Mouse (Mus musculus) liver (tissue): Measurements from ENCODE around the gene Pigyl.
"Not testable (repeated sequence)": the region's sequence is repeated elsewhere in the genome, so short reads cannot be mapped to it uniquely, and the experiment has no call there.

Source experiments
- DNase-seq: peaks from one replicate; pipeline ENCODE4 v3.0.0-alpha.2; 2020; ENCODE audit warnings: mixed read lengths

The Pigyl gene

DNA sequence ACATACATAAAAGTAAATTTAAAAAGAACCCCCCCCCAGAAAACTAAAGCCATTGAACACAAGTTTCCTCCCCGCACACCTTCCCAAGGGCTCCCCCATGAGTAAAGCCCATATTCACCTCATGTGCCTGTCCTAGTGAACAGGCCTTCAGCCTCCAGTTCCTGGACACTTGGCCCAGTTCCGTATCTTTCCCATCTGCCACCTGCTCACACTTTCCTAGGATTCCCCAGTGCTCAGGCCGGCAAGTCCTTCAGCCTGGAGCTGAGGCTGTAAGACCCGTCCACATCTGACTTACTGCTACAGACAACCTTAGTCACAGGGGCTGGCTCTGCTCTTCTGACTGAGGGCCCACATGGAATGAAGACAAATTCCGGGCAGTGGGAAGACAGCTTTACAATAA, 16.9 kb upstream of the Pigyl start:
- no peak for DNase-seq

DNA sequence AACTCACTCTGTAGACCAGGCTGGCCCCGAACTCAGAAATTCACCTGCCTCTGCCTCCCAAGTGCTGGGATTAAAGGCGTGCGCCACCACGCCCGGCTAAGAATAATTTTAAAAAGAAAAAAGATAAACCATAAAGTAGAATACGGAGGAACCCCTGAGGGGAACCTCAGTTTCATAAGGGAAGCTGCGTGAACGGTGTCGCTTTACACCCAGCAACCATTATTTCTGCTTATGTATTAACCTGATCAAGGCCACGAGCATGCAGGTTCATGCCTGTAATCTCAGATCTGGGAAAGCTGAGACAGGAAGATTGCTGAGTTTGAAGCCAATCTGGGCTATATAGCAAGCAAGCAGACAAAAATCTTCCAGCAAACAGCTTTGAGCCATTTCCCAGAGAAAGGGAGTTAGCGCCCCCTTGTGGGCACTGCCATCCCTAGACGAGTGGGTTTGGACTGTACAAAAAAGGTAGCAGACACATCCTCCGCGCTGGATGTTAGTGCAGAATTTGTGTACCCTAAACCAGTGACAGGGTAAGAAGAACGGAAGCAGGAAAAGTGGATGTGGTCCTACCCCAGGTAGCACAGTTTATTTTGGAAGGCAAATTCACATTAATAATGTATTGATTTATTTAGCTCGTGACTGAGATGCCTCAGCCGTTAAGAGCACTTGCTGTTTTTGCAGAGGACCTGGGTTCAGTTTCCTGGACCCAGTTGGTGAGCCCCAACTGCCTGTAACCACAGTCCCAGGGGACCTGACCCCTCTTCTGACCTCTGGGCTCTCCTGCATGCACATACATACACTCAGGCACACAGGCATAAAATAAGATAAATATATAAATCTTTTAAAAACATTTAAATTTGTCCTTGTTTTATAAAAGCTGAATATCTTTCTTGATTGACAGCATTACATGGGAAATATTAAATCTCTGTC, 13.3 kb upstream of the Pigyl start:
- peak; percentile 90 for DNase-seq

DNA sequence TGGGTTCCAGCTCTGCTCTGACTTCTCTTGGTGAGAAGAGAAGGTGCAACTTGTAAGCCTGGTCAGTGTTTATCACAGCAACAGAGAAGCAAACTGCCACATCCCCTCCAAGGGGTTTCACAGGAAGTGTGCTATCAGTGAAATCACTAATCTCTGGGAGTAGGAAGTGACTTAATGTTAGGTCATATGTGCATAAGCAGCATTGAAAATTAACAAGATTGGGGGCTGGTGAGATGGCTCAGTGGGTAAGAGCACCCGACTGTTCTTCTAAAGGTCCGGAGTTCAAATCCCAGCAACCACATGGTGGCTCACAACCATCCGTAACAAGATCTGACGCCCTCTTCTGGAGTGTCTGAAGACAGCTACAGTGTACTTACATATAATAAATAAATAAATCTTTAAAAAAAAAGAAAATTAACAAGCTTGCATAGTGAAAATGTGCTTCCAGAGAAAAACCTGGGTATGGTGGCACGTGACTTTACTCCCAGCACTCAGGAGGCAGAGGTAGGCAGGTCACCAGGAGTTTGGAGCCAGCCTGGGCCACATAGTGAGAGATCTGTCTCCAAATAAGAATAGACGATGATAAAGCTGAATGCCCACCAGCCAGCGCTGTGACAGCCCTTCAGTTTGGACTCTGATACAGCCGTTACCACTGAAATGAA, 12.2 kb upstream of the Pigyl start:
- no peak for DNase-seq

DNA sequence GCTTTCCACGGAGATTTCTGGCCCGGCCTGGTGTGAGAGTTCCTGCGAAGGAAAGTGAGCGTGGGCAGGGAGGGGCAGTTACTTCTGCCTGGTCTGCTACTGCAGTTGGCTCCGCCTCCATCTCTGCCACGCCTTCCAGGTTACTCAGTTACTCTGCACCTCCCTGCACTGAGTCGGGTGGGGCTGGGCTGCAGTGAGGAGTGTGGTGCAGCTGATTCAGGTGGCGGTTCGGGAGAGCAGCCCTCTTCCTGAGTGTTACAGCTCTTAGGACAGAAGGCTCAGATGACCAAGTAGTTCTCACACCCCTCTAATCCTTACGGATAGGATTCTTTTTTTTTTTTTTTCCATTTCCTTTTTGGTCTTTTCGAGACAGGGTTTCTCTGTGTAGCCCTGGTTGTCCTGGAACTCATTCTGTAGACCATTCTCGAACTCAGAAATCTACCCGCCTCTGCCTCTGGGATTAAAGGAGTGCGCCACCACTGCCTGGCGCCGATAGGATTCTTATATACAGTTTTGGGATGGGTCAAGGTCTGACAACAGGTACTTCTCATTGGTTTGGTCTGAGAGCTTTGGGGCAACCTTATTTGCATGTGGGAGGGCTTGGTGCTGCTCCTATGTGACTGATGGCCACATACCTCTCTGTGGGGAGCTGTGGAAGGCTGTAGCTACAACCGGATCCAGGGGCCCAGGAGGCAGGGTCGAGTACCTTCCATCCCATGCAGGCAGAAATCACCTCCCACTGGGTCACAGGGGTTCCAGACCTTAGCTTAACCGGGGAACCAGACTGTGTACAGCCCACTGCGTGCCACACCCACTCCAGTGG, 7.0 kb upstream of the Pigyl start:
- DNase-seq: peak; percentile 83

DNA sequence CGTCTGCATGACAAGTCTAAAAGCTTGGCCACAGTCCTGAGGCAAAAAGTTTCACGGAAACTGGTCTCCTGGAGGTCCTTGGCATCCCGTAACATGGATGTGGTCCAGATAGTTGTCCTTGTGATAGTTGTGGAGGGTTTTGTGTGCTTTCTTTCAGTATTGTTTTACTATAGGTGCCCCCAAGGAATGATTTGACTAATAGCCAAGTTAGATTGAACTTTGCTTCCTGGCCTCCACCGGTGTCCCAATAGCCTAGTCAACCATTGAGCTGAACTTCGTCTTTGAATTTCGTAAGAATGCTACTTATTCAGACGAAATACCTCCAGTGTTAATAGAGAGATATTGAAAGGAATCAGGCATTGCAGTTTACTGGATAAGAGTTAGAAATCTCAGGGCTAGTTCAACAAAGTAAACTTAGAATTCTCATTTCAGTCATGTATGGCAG, 6.4 kb upstream of the Pigyl start:
- DNase-seq: not testable (repeated sequence)

DNA sequence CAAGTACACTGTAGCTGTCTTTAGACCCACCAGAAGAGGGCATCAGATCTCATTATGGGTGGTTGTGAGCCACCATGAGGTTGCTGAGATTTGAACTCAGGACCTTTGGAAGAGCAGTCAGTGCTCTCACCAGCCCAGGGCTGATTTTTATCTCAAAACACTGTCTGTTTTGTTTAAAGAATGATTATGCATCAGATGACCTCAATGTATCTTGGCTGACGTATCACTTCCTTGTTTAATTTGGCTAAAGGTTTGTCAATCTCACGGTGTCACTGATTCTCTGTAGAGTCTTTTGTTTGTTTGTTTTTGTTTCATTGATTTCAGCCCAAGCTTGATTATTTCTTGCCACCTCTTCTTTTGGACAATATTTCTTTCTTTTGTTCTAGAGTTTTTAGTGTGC, 5.7 kb upstream of the Pigyl start:
- DNase-seq: no peak

DNA sequence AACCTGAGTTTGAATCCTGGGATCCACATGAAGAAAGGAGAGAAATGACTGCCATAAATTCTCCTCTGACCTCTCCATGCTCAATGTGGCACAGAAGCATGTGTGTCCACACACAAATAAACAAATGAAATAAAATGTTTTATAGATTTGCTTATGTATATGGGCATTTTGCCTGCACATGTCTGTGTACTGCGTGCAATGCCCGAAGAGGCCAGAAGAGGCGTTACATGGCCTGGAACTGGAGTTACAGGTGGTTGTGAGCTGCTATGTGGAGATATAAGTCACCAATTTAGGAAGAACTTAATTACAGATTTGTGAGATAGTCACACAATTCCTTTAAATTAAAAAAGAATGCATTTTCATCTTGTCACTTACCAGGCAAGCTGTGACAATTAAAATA, 2.8 kb upstream of the Pigyl start:
- DNase-seq: no peak

DNA sequence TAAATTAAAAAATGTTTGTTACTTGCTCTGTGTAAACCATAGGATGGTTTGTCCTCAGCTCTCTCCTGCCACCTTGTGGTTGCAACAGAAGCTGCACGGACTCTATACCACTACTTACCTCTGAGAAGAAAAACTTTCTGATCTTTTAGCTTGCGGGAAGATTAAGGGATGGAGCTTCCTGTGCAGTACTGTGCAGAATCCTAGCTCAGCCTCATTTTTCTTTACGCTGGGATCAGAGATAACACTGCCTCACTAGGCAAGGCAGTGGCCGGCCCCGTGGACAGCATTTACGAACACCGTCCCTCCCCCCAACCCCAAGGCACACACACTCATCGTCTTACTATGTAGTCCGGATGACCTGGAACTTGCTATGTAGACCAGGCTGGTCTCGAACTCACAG, 1.0 kb upstream of the Pigyl start:
- DNase-seq: peak; percentile 76

DNA sequence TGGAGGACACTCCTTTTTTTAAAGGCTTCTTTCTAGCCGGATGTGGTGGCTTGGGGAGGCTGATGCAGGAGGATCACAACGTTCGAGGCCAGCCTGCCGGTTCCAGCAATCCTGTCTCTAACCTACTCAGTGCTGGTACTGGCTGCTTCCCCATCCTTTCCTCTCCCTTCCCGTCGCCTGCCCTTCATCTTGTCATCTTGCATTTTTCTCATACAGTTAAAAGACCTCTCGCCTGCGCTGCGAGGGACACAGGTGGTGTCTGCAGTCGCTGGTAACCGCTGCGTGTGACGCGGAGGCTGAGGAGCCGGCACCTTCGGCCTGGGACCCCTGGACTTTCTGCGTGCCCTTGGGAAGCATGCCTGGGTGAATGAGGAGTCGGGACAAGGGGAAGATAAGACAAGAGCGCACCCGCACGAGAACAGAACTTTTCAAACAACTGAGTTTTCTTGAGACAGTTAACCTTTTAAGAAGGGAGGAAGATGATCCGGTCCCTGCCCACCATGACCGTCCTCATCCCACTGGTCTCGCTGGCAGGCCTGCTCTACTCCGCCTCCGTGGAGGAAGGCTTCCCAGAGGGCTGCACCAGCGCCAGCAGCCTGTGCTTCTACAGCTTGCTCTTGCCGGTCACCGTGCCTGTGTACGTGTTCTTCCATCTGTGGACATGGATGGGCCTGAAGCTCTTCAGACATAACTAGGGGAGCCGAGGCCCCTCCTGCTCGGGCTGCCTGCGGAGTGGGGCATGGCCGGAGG, 1.0 kb downstream of the Pigyl start:
- no peak for DNase-seq

DNA sequence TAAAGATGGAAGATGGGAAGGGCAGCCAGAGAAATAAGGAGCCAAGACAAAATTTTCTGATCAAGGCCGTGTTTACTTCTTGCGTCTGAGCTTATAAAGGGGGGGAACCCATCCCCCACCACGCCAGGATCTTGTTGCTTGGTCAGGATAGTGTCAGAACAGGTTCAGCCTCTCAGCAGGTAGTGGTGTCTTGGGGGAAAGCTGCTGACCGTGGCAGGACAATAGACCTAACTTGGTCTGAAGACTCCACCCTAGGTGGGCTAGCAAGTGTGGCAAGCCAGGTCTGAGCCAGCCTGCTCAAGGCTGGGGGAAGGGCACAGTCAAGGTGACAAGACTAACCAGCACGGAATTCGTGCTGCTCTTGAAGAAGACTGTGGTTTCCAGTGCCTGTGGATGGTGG, 4.7 kb downstream of the Pigyl start:
- no peak for DNase-seq

DNA sequence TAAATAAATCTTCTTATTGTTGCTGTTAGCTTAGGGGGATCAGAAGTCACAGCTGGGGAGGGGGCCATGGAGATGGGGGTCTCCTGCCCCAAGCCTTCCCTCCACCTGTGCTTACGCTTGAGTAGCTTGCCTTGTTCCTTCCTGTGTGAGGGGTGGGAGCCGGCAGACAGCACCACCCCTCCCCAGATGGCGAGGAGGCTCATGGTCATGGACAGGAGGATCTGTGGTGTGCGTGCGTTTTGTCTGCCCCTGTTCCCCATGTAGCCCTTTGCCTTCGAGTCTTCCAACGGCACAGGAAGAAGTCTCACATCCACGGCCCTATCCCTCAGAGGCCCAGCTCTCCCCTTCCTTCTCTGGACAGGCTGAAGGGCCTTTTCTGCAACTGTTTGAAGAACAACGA, 5.7 kb downstream of the Pigyl start:
- DNase-seq: no peak

DNA sequence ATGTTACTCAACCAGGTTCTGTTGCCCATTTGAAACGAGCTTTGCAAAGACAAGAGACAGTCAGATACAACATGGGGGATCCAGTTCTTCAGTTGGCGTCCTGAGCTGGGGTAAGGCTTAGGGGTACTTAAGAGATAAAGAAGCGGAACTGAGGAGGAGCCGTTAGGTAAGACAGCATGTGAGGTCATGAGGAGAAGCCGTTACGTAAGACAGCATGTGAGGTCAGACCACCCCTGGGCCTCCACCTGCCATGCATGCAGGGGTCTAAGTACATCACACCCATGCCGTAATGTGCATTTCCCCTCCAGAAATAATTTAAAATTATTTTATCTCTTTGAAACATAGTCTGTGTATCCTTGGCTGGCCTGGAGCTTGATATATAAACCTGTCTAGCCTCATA, 6.3 kb downstream of the Pigyl start:
- no peak for DNase-seq

DNA sequence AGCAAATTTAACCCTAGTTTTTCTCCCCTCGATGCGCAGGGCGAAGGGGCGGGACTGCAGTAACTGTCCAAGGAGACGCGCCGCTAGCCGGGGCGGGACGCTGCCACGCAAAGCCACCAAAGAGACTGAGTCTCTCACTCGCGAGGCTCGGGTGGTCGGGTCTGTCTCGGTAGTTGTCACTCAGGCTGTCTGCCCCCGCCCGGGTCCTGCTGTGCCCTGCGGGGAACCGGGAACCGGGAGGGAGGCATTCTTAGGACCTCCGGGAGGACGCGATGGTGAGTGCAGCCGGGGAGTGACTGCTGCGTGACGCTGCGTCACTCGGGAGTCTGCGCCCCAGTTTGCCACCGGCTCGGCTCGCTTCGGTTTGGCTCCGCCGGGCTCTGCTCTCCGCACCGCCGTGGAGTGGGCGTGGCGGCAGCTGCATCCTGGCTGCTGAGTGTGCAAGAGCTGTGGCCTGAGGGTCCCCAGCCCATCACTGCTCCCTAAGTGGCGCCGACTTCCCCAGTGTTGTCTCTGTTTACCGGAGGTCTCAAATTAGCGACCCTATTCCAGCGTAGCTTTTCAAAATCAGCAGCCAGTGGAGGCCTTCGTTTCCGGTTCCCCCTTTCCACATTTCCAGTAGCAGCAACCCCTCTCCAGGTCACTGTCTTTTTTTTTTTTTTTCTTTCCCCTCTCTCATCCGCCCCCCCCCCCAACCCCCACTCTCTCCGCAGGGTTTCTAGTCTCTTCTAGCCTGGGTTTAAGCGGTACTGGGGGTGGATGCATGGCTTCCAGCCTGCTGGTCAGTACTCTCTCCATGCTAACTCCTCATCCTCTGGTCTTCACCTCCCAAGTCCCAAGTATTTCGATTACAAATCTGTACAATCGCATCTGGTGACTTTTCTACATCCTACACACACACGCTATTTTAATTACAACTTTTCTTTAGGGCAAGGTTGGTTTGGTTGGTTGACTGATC, 8.3 kb downstream of the Pigyl start:
- DNase-seq: peak; percentile 49

DNA sequence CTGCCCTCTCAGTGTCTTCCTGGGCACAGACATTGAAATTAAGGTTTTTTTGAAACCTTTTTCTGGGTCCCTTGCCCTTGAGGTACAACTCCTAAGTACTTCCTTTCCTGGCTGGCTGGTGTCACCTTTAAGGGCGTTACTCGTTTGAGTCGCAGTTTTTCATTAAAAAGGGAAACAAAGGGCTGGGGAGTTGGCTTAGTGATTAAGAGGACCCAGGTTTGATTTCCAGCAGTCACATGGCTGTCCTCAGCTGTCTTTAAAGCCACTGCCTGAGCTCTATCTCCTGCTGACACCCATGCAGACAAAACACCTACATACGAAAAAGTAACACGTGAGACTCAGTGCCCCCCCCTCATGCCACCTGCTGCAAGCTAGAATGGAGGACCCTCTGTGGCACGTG, 9.3 kb downstream of the Pigyl start:
- DNase-seq: no peak

DNA sequence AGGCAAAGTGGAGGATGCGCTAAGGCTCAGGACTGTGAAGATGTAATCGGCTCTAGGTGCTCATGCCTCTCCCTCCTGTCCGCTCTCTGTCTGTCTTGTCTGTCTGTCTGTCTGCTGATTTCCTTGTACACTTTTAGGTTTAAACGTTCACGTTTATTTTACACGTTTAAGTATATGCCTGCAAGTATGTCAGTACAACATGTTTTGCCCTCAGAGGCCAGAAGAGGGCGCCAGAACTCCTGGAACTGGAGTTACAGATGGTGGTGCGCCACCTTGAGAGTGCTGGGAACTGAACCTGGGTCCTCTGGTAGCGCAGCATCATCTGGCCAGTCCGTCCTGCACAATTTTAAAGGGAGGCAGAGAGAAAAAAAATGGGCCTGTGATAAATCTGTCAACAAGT, 10.0 kb downstream of the Pigyl start:
- DNase-seq: no peak

DNA sequence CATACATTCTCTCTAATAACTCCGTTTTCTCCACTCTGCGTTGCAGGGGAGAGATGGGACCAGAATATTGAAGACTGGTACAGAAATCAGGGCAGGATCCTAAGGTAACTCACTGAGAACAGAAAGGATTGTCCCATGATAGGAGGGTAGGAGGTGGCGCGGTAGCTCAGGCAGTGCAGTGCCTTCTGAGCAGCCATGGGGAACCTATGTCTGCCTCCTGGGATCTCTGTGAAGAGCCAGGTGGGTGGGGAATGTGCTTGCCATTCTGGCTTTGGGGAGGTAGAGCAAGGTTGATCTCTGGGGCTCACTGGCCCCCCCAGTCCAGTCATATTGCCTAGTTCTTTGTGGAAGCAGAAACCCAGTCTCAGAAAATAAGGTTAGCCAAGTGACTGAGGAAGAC, 11.1 kb downstream of the Pigyl start:
- DNase-seq: no peak

DNA sequence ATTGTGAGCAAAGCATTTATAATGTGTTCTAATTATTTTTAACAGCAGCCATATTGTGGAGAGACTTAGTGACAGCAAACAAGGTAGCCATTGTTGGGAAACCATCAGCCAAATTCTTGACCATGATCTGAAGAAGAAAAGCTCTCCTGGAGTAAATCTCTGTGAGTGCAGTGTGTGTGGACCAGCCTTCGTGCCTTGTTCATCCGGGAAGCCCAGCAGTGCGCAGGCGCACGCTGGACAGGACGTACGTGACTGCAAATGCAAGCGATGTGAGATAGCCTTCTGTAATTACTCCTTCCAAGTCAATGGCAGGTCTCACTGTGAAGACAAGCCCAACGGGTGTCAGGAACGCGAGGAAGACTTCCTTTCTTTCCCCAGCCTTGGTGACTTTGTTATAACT, 12.7 kb downstream of the Pigyl start:
- DNase-seq: no peak

DNA sequence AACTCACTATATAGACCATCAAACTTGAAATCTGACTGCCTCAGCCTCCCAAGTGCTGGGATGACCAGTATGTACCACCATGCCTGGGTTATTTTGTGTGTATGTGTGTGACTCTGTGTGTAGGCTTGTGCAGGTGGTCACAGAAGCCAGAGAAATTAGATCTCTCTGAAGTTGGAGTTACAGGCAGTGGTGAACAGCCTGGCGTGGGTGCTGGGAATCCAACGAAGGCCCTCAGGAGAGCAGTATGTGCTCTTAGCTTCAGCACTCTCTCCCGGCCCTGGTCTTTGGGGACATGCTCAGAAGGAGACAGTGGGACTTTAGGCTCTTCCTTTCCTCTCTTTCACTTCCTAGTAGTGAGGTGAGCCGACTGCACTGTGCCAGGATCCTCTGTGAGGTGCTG, 15.7 kb downstream of the Pigyl start:
- DNase-seq: no peak

DNA sequence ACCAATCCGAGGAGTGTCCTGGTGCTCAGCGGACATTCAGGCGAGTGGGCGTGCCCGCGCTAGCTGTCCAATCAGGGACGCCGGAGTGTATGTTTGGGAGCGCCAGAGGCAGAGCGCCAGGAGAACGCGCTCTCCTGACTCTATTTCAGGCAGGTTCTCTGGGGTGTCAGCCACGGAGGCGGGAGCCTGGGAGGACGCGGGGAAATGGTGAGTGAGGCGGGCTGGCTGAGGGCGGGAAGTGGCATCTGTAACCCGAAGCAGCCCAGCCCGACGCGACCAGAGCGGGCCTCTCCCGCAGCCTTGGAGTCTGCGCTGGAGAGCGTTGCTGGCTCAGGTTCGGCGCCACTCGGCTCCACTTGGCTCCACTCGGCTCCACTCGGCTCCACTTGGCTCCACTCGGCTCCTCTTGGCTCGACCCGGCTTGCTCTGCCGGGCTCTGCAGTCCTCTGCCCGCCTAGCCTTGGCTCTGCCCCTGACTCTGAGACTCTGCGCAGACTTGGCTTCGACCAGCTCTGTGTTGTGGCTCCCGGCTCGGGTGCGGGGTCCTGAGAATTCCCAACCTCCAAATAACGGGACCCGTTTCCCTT, 31.5 kb downstream of the Pigyl start, which contains the start of gene Zfp872:
TSS of gene Zfp872 (plus strand) at position 66 of the 587 bp plus-strand sequence.
- DNase-seq: peak; percentile 31

DNA sequence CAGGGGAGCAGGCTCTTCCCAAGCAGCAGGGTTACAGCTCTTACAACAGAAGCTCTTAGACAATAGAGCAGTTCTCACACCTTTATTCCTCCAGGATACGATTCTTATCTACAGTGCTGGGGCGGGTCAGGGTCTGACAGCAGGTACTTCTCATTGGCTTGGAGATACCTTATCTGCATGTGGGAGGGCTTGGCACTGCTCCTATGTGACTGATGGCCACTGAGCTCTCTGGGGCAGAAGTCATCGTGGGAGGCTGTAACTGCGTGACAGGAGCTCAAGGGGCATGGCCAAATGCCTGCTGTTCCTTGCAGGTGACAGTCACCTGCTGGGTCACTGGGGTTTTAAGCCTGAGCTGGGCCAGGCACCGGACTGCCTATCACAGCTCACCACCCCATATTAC, 39.8 kb downstream of the Pigyl start:
- no peak for DNase-seq
